Mouse (Mus musculus) layer of hippocampus, adult 9-11 months (tissue): Measurements from ENCODE around the gene Dnajc5.

Experiments
- DNase-seq: peaks from one replicate; pipeline ENCODE4 v3.0.0; 2022

The Dnajc5 gene

GRCm38 (mm10) chr2:181573961-181574360 is 53.7 kb downstream of the Dnajc5 start:
- DNase-seq: no peak

GRCm38 (mm10) chr2:181574921-181575545 is 54.7 kb downstream of the Dnajc5 start:
- no peak for DNase-seq

GRCm38 (mm10) chr2:181576613-181577012 is 56.3 kb downstream of the Dnajc5 start:
- DNase-seq: no peak

- DNase-seq: no peak
Observed at GRCm38 (mm10) chr2:181577126-181577525, 56.8 kb downstream of the Dnajc5 start.

GRCm38 (mm10) chr2:181577981-181578581 is 57.8 kb downstream of the Dnajc5 start:
- no peak for DNase-seq

GRCm38 (mm10) chr2:181578790-181579618 is 58.7 kb downstream of the Dnajc5 start:
- no peak for DNase-seq

- no peak for DNase-seq
Observed at GRCm38 (mm10) chr2:181579681-181580080, 59.4 kb downstream of the Dnajc5 start.

- DNase-seq: no peak
Observed at GRCm38 (mm10) chr2:181580131-181580772, 60.0 kb downstream of the Dnajc5 start.

- peak; percentile 86 for DNase-seq
Observed at GRCm38 (mm10) chr2:181581016-181581401, 60.7 kb downstream of the Dnajc5 start.

GRCm38 (mm10) chr2:181581402-181582120 is 61.3 kb downstream of the Dnajc5 start:
- peak; percentile 86 for DNase-seq

GRCm38 (mm10) chr2:181582358-181582757 is 62.1 kb downstream of the Dnajc5 start:
- peak; percentile 24 for DNase-seq

GRCm38 (mm10) chr2:181582939-181583338 is 62.7 kb downstream of the Dnajc5 start:
- peak; percentile 9 for DNase-seq

- DNase-seq: no peak
Observed at GRCm38 (mm10) chr2:181583460-181584257, 63.4 kb downstream of the Dnajc5 start.

- no peak for DNase-seq
Observed at GRCm38 (mm10) chr2:181584411-181584942, 64.2 kb downstream of the Dnajc5 start, which contains the start of gene Uckl1. Gene Uckl1 (minus strand): TSS chr2:181584892.

- DNase-seq: no peak
Observed at GRCm38 (mm10) chr2:181585506-181585905, 65.2 kb downstream of the Dnajc5 start.

GRCm38 (mm10) chr2:181586124-181586523 is 65.8 kb downstream of the Dnajc5 start:
- DNase-seq: no peak

GRCm38 (mm10) chr2:181587796-181588195 is 67.5 kb downstream of the Dnajc5 start:
- no peak for DNase-seq

- no peak for DNase-seq
Observed at GRCm38 (mm10) chr2:181588229-181588780, 68.0 kb downstream of the Dnajc5 start.

- DNase-seq: peak; percentile 21
Observed at GRCm38 (mm10) chr2:181589011-181589731, 68.9 kb downstream of the Dnajc5 start.

GRCm38 (mm10) chr2:181589732-181590105 is 69.4 kb downstream of the Dnajc5 start:
- DNase-seq: peak; percentile 10
